Mouse (Mus musculus): ENCODE data around the gene Fto.

The Fto gene

DNA sequence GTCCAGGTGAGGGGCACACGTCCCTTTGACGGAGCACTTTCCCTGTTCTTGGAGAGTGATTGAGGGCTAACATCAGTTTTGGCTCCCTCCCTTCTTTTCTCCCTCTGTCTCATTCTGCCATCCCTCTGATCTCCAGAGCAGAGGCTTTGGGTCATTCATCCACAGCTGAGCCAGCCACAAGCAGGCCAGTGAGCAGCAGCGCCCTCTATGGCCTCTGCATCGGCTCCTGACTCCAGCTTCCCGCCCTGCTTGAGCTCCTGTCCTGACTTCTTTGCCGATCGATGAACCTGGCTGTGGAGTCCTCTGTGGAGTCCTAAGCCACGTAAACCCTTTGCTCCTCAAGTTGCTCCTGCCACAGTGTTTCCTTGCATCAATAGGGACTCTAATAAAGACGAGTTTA lies 10.9 kb downstream of the Fto start:
- DNase-seq (ENCODE audit: low spot score): no peak

DNA sequence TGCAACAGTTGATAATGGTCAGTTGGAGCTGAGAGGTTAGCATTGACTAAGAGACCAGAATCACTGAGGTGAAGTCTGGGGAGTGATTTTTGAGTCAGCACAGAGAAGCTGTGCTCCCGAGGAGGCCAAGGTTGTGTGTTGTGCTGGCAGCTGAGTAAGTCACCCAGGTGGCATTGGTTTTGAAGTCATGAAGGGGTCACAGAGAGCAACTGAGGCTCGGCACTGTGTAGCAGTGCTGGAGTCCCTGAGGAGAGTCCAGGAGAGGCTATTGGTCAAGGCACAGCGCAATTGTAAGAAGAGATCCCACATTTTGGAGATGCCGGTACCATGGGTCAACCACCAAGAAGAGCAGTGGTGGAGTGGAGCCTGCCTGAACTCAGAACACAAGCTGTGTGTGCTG lies 11.6 kb downstream of the Fto start:
- no peak for DNase-seq (ENCODE audit: low spot score)

DNA sequence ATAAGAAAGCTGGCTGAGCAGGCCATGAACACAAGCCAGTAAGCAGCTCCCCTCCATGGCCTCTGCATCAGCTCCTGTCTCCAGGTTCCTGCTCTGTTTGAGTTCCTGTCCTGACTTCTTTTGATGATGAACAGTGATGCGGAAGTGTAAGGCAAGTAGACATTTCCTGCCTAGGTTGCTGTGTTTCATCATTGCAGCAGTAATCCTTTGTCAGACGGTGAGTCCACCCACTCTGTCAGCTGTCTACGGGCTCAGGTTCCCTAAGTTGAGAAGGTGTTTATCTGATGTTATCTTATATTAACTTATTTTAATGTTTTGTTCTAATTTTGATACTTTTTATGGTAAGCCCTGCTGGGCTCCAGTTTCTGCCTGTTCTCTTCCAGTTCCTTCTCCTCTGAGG lies 12.7 kb downstream of the Fto start:
- DNase-seq (ENCODE audit: low spot score): no peak

DNA sequence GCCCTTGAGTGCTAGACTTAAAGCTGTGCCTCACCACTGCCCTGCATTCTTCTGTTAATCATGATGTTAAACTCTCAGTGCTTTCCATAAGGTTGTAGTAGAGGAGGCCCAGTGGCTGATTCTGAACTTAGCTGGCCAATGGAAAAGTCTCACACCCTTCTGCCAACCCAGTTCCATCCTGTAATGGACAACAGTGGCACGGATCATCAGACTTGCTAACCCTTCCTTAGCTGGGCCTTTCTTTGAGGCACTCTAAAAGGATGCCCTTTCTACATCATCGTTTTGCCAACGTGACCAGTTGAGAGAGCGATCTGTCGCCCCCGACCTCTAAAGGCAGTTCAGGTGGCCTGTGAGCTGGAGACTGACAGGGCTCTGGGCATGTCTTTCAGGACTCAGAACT lies 13.6 kb downstream of the Fto start:
- DNase-seq (ENCODE audit: low spot score): no peak

DNA sequence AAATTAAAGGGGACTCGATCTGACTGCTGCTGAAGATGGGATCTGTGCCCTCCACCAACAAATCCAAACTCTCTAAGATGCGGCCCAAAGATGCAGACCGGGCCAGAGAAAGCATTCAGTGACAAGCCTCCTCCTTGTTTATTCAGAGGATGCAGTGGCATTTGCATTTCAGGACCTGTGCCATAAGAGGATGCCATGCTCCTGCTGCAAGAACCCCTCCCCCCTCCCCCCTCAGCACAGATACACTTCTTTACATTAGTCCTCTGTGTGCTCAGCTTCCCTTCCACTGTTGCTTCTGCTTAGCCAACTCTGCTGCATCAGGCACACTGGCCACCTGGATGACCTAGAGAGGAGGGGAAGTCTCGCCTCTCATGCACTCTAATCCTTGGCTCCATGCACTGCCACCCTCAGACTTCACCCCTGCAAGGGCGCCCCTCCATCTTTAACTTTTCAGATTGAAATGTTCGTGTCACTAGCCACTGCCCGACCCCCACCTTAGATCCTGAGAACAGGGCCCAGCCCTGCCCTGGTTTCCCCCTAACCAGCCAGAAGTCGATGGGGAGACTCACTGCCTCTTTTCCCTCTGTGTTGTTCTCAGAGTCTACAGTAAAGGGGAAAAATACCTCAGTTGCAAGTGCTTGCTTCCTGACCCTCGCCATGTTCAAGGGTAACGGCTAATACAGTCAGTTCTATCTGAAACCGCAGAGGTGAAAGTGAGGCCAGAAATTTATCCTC lies 14.3 kb downstream of the Fto start:
- DNase-seq (ENCODE audit: low spot score): no peak

DNA sequence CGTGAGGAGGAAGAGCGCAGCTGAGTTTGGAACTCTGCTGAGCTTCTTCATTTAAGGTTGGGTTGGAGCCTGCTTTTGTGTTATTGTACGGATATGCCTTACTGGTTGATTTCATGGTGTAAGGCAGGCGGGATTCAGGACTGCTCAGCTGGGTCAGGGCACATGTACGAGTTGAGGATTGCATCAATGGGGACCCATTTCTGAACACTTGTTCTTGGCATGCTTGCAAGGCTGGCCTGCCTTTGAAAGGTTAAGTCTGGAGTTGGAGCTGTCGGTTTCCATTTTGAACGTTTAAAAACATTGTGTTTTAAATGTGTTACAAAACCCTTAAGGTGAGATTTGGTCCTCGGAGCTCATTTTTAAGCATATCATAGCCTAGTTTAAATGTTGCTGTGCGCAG lies 15.7 kb downstream of the Fto start:
- no peak for DNase-seq (ENCODE audit: low spot score)

GRCm38 (mm10) chr8:91329461-91329850 lies 16.1 kb downstream of the Fto start:
- no peak for DNase-seq (ENCODE audit: low spot score)

GRCm38 (mm10) chr8:91338389-91339154 lies 25.2 kb downstream of the Fto start:
- DNase-seq (ENCODE audit: low spot score): no peak

GRCm38 (mm10) chr8:91339651-91340050 lies 26.3 kb downstream of the Fto start:
- DNase-seq (ENCODE audit: low spot score): no peak

DNA sequence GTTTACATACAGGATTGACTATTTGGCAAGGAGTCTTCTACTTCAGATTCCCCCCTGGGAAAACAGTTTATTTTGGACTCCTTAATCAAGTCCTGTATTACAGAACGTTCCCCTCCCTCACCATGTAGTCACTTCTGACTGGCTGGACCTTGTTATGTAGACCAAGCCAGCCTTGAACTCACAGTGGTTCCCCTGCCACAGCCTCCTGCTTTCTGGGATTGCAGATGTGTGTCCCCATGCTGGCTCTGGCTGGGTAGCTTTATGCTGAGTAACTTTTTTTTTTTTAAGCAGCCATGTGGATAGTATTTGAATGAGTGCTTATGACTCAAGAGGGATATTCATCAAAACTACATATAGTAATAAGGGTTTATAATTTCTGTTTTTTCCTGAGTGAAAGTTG lies 27.4 kb downstream of the Fto start:
- no peak for DNase-seq (ENCODE audit: low spot score)

DNA sequence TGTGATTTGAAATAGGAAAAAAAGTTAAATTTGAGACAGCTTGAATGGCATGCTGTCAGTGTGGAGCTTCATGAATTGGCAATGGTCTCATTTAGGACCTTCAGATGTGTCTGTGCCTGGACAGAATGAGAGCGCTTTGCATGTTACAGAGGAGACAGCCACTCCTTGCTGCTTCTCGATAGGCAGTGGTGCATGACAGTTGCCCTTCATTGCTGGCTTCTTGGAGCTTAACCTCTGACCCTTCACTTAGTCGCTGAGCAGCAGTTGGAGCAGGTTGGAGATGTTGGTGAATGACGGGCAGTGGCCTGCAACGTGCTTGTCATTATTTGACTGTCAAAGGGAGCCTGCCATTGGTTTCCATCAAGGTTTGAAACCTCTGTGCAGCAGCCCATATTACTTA lies 28.9 kb downstream of the Fto start:
- DNase-seq (ENCODE audit: low spot score): no peak

GRCm38 (mm10) chr8:91342798-91343197 lies 29.5 kb downstream of the Fto start:
- no peak for DNase-seq (ENCODE audit: low spot score)

DNA sequence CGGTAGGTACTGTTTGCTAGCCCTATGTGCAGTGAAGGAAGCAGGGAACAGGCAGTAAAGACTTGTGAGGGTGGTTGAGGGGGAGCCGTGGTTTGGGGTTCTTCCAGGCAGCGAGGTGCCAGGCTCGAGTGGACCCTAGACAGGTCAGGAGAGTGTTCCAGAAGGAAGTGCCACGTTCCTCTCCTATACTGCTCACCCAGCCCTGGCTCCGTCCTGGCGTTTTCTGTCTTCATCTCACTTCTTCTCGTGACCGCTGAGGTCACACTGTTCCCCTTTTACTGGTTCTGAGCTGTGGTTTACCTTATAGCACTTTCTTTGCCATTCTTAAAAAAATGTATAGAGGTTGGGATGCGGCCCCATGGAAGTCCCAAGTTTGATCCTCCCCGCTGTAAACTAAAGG lies 31.3 kb downstream of the Fto start:
- DNase-seq (ENCODE audit: low spot score): no peak

DNA sequence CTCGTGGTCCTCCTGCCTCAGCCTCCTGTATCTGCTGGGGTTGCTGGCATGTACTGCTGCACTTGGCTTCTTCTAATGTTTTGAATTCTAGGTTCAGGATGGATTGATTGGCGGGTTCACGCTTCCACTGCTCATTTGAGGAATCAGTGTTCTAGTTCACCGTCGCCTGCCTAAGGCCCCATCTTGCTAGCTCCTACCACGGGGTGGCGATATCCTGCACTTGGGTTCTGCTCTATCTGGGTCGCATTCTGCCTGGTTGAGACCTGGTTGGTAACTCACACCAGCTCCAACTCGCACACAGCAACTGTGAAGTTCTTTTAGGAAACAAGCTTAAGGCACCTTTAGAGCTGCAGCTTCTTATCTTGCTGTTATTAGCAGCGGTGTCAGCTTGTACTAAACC lies 33.8 kb downstream of the Fto start:
- no peak for DNase-seq (ENCODE audit: low spot score)

- DNase-seq (ENCODE audit: low spot score): no peak
Measured at GRCm38 (mm10) chr8:91347595-91347994, 34.3 kb downstream of the Fto start.

DNA sequence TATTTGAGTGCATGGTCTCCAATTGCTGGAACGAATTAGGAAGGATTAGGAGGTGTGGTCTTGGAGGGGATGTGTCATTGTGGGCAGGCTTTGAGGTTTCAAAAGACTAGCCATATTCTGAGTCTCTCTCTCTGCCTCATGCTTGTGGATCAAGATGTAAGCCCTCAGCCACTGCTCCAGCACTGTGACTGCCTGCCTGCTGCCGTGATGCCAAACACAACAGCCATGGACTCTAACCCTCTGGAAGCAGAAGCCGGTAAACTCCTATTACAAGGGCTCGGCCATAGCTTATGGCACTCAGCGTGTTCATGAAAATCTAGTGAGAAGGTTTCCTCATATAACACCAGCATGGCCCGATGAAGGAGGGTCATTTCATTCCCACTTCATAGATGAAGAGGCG lies 36.5 kb downstream of the Fto start:
- no peak for DNase-seq (ENCODE audit: low spot score)

DNA sequence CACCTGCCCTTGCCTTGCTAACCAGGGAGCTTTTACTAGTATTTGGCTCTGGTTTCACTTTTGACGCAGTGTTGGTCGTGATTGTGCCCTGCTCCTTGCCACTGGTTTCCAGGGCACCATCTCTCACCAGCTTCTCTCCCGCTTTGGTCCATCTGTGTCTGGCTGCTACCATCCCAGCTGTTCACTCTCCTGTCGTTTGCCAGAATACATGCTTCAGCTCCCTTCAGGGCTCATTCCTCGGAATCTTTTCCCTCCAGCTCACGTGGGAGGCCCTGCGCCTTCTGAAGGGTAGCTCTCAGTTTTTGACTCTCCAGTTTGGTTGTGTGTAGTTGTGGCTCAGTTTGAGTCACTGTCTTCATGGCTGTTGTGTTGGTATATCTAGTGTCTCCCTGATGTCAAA lies 37.3 kb downstream of the Fto start:
- no peak for DNase-seq (ENCODE audit: low spot score)

DNA sequence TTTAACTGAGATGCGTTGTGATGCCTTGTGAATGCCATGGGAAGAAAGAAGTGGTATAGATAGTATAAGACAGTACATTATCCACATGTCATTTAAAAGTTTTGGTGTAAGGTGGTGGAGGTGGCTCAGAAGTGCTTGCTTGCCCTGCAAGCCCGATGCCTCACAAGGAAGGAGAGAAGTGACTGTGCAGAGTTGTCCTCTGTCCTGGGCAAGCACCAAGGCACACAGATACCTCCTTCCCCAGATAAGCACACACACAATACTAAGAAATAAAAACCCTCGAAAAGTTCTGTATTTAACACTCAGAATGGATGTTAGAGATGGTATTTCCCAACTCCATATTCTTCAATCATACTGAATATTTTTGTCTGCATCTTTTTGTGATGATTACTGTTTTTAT lies 39.3 kb downstream of the Fto start:
- DNase-seq (ENCODE audit: low spot score): peak; percentile 35

GRCm38 (mm10) chr8:91353062-91353461 lies 39.7 kb downstream of the Fto start:
- no peak for DNase-seq (ENCODE audit: low spot score)

GRCm38 (mm10) chr8:91353907-91354306 lies 40.6 kb downstream of the Fto start:
- no peak for DNase-seq (ENCODE audit: low spot score)

DNA sequence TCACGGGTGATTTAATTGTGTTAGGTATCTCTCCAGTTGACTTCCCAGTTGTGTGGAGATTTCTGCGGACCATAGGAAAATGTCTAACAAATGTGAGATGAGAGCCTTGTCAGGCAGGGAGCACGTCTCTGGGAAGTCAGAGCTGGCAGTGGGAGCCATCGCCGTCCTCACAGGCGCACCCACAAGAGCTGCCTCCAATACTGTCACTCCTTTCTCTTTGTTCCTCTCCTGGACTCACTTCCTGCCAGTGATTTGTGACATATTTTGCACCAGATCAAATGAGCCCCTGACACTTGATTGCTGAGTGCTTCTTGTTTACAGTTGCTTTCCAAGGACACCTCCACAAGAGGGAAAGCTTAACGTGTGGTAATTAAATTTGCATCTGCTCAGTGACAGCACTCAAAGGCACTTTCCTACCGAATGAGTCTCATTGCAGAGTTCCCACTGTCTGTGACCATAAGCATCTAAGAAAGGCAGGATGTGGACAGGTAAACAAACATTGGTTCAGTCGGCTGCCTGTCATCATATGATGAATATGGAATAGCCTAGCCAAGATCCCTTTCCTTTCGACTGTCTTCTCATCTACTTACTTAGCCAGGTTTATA lies 42.1 kb downstream of the Fto start:
- no peak for DNase-seq (ENCODE audit: low spot score)

GRCm38 (mm10) chr8:91355956-91356699 lies 42.8 kb downstream of the Fto start:
- DNase-seq (ENCODE audit: low spot score): no peak
